Comparison of ENCODE assay signal across 20 mouse cellular contexts in the genomic region with DNA sequence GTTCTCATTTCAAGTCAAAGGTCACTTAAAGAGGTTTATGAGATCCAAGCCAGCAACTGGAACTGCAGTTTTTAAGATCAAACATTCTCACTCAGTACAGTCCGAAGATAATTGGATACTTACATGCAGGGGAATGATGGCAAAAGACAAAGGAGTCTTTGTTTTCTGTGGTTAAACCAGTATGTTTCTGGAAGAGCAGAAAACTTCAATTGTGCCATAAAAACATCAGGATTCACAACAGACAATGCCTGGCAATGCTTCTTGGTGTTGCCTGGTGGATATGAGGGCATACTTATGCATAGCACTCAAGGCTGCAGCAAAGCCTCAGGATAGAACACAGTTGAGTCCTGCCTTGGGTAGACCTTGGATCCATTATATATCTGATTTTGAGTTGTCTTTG.
DNase-seq lines count a peak whose midpoint lies in the region; ATAC-seq lines count a peak whose summit lies in the region.
"Had no signal": no experiment of that assay in that cellular context is flagged by ENCODE, and none has a peak within 500 bp of the region (broad histone marks: within the 10 kb centered on the region; RNA-seq: fewer than 3 reads in every experiment).

No protein-coding gene starts in this region.

- H3K9me3 ChIP-seq in forebrain, embryonic 15.5 days = no peaks in the 10 kb centered on the region
- H3K9me3 ChIP-seq in forebrain, embryonic 12.5 days = no peaks in the 10 kb centered on the region
- H3K9me3 ChIP-seq: embryonic facial prominence, embryonic 13.5 days; forebrain, embryonic 10.5 days; heart, embryonic 13.5 days; hindbrain, embryonic 15.5 days had no signal

- H3K4me3 ChIP-seq in forebrain, embryonic 15.5 days = no peak overlapping the region
- H3K4me3 ChIP-seq in forebrain, embryonic 12.5 days (replicated peaks) = no peak overlapping the region
- H3K4me3 ChIP-seq: embryonic facial prominence, embryonic 13.5 days; forebrain, embryonic 10.5 days; heart, embryonic 13.5 days; hindbrain, embryonic 15.5 days had no signal

- DNase-seq in layer of hippocampus, adult 9-11 months = peak; percentile 12
- DNase-seq in layer of hippocampus, adult 9-10 months (ENCODE audit: low spot score) = no peak
- peak; percentile 68 for DNase-seq in brain, adult 2 months (ENCODE audit: low read depth, low spot score)
- DNase-seq in spleen, postnatal 4 days (ENCODE audit: low spot score in 2 of 2) = no peak
- no peak for DNase-seq in cerebellum, postnatal 4 days (ENCODE audit: low spot score in 2 of 2)
- DNase-seq: adrenal gland, postnatal 10 days; cerebellum, adult 18-20 months; cerebellum, adult 9-11 months; cerebellum, postnatal 36 days; embryo, embryonic 11 days; heart, postnatal 36 days; kidney, adult 18-20 months had no signal

- 0 out of 2 replicates have a peak overlapping the region, but pooled peaks have one; percentile 23 for H3K27ac ChIP-seq in forebrain, embryonic 15.5 days (replicated peaks)
- no peak overlapping the region for H3K27ac ChIP-seq in forebrain, embryonic 12.5 days
- H3K27ac ChIP-seq: embryonic facial prominence, embryonic 13.5 days; forebrain, embryonic 10.5 days; heart, embryonic 13.5 days; hindbrain, embryonic 15.5 days had no signal

- no peak overlapping the region for H3K9ac ChIP-seq in forebrain, embryonic 15.5 days (replicated peaks)
- no peak overlapping the region for H3K9ac ChIP-seq in forebrain, embryonic 12.5 days
- H3K9ac ChIP-seq: embryonic facial prominence, embryonic 13.5 days; heart, embryonic 13.5 days; hindbrain, embryonic 15.5 days had no signal

- no peak for ATAC-seq in forebrain, embryonic 15.5 days (replicated peaks)
- ATAC-seq in forebrain, embryonic 12.5 days (ENCODE audit: low FRiP score) = no peak
- ATAC-seq: inflammation-experienced regulatory T-cells, adult 6 months had no signal

- H3K4me1 ChIP-seq in forebrain, embryonic 15.5 days = peaks cover 29% of the 10 kb centered on the region
- H3K4me1 ChIP-seq in forebrain, embryonic 12.5 days = peaks cover 6% of the 10 kb centered on the region; the same call in 1 of the 2 replicates

- H3K4me2 ChIP-seq in forebrain, embryonic 15.5 days (replicated peaks) = no peak overlapping the region
- no peak overlapping the region for H3K4me2 ChIP-seq in forebrain, embryonic 12.5 days
- H3K4me2 ChIP-seq: embryonic facial prominence, embryonic 13.5 days; heart, embryonic 13.5 days; hindbrain, embryonic 15.5 days had no signal

- H3K27me3 ChIP-seq in forebrain, embryonic 15.5 days = no peaks in the 10 kb centered on the region
- no peaks in the 10 kb centered on the region for H3K27me3 ChIP-seq in forebrain, embryonic 12.5 days
- H3K27me3 ChIP-seq: CH12.LX; embryonic facial prominence, embryonic 13.5 days; heart, embryonic 13.5 days; hindbrain, embryonic 15.5 days had no signal

- WGBS in forebrain, embryonic 15.5 days = 27% methylated on average over 1 of the region's 1 CpGs
- WGBS in forebrain, embryonic 12.5 days = 37% methylated on average over 1 of the region's 1 CpGs

- H3K36me3 ChIP-seq in forebrain, embryonic 15.5 days = no peaks in the 10 kb centered on the region
- no peaks in the 10 kb centered on the region for H3K36me3 ChIP-seq in forebrain, embryonic 12.5 days (replicated peaks)
- H3K36me3 ChIP-seq: embryonic facial prominence, embryonic 13.5 days; forebrain, embryonic 10.5 days; heart, embryonic 13.5 days; hindbrain, embryonic 15.5 days had no signal

Comparison
In these comparisons a context has a peak if more than half of its experiments do, and no peak if none do; other contexts are left out.
1. DNase-seq: peak in layer of hippocampus, adult 9-11 months (single experiment) and brain, adult 2 months (single experiment); none in layer of hippocampus, adult 9-10 months (single experiment), spleen, postnatal 4 days (0 of 2) and cerebellum, postnatal 4 days (0 of 2).